Mouse (Mus musculus) cerebellum, adult 9-10 months (tissue): ENCODE results near the gene Tbx3.

ENCODE experiments used
- DNase-seq: peaks from one replicate; pipeline ENCODE4 v3.0.0; 2022

Gene Tbx3

GRCm38 (mm10) chr5:119709826-119710559, 39.5 kb downstream of the Tbx3 start:
- DNase-seq: no peak

GRCm38 (mm10) chr5:119710756-119711155, 40.3 kb downstream of the Tbx3 start:
- no peak for DNase-seq

GRCm38 (mm10) chr5:119711626-119712025, 41.2 kb downstream of the Tbx3 start:
- no peak for DNase-seq

GRCm38 (mm10) chr5:119712679-119713246, 42.3 kb downstream of the Tbx3 start:
- peak; percentile 49 for DNase-seq

GRCm38 (mm10) chr5:119720471-119721265, 50.2 kb downstream of the Tbx3 start:
- DNase-seq: no peak

GRCm38 (mm10) chr5:119732978-119733377, 62.5 kb downstream of the Tbx3 start:
- no peak for DNase-seq
